Mouse (Mus musculus) left cerebral cortex, adult 8-10 months (tissue): ENCODE measurements at regions not wholly inside any gene's neighbourhood (a gene's known extent, or its start where the extent isn't known, plus 50 kb on each side); places are given as distances from the start of the nearest gene placed in this dataset.

Experiments used
- DNase-seq, 2 experiments: peaks; one replicate each; pipeline ENCODE4 v3.0.0; 2022; ENCODE audit warnings: low spot score in 2 of 2

GRCm38 (mm10) chr5:73796201-73796600 is 145.0 kb downstream of the Spata18 start:
- DNase-seq = no peak

GRCm38 (mm10) chr5:73797980-73798379 is 146.8 kb downstream of the Spata18 start:
- no peak for DNase-seq

GRCm38 (mm10) chr5:73803431-73803830 is 152.3 kb downstream of the Spata18 start:
- no peak for DNase-seq

- no peak for DNase-seq
Measured at GRCm38 (mm10) chr5:73804556-73805230, 153.5 kb downstream of the Spata18 start.

- DNase-seq = no peak
Measured at GRCm38 (mm10) chr5:73810660-73811059, 159.5 kb downstream of the Spata18 start.

- DNase-seq = no peak
Measured at GRCm38 (mm10) chr5:73811094-73811521, 159.9 kb downstream of the Spata18 start.

- no peak for DNase-seq
Measured at GRCm38 (mm10) chr5:73815752-73816151, 164.6 kb downstream of the Spata18 start.

- DNase-seq = no peak
Measured at GRCm38 (mm10) chr5:73817180-73817579, 166.0 kb downstream of the Spata18 start.

GRCm38 (mm10) chr5:73821956-73822545 is 170.9 kb downstream of the Spata18 start:
- DNase-seq = no peak

GRCm38 (mm10) chr5:73823421-73823820 is 172.2 kb downstream of the Spata18 start:
- no peak for DNase-seq

GRCm38 (mm10) chr5:73826941-73827340 is 175.8 kb downstream of the Spata18 start:
- DNase-seq = no peak

- DNase-seq = no peak
Measured at GRCm38 (mm10) chr5:73833721-73834120, 182.5 kb downstream of the Spata18 start.

- no peak for DNase-seq
Measured at GRCm38 (mm10) chr5:73843776-73844175, 192.6 kb downstream of the Spata18 start.

- no peak for DNase-seq
Measured at GRCm38 (mm10) chr5:73846096-73846782, 195.1 kb downstream of the Spata18 start.

GRCm38 (mm10) chr5:73846783-73847151 is 195.6 kb downstream of the Spata18 start:
- DNase-seq = no peak

GRCm38 (mm10) chr5:73851501-73851900 is 200.3 kb downstream of the Spata18 start:
- no peak for DNase-seq

GRCm38 (mm10) chr5:73854025-73854773 is 203.0 kb downstream of the Spata18 start:
- DNase-seq = peak; percentile 62 to 70

GRCm38 (mm10) chr5:73854774-73855371 is 203.7 kb downstream of the Spata18 start:
- DNase-seq = no peak

- DNase-seq = no peak
Measured at GRCm38 (mm10) chr5:73859320-73859719, 208.1 kb downstream of the Spata18 start.

- DNase-seq = no peak
Measured at GRCm38 (mm10) chr5:73864138-73864761, 204.0 kb downstream of the Usp46 start.
